ENCODE assay signal across 9 mouse cellular contexts in the genomic region with DNA sequence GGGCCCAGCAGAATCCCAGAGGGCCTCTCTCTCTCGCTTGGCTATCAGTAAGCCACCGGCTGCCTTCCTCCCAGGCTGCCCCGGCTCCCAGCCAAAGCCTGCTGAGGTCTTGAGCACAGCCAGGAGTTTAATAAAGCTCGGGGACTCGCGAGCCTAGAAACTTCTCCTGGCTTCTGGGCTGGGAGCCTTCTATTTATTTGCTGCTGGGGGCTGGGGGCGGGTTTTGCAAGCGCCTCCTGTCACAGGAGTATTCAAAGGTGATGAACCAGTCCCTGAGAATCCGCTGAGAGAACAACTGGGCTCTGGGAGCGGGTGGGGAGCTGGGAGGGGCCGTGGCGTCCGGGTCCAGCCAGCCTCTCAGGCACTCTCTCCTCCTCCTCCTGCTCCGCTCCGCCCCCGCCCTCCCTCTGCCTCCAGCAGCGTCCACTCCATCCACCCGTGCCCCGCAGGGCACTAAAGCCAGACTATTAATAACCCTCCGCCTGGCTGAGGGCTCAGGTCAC. TPM values are rescaled to one million over a fixed set of nuclear protein-coding genes. Genes with fewer than 3 reads are reported as not detected.
A peak's percentile ranks its signal among the peaks of the same experiment; 100 is the strongest.
DNase-seq lines count a peak whose midpoint lies in the region; ATAC-seq lines count a peak whose summit lies in the region.
"Had no signal": no experiment of that assay in that cellular context is flagged by ENCODE, and none has a peak within 500 bp of the region (broad histone marks: within the 10 kb centered on the region; RNA-seq: fewer than 3 reads in every experiment).

Gene Hspb8, minus strand, starts transcription at position 166 of the 503 bp plus-strand sequence.

- H3K27me3 ChIP-seq in hindbrain, embryonic 13.5 days = peaks cover 15% of the 10 kb centered on the region
- peaks cover 24% of the 10 kb centered on the region for H3K27me3 ChIP-seq in midbrain, embryonic 10.5 days (ENCODE audit: low read depth, poor library complexity, severe bottlenecking)

- peak within 1 kb of the TSS; percentile 60; the same call in 1 of the 2 replicates for H3K9ac ChIP-seq in hindbrain, embryonic 13.5 days

- no peak for DNase-seq in frontal cortex, postnatal 14 days (ENCODE audit: low spot score in 2 of 2)
- peak; percentile 89 for DNase-seq in cerebellum, adult 9-11 months
- peak; percentile 94 for DNase-seq in gastrocnemius, adult 18-20 months (ENCODE audit: low spot score)
- DNase-seq in left cerebral cortex, adult 8-10 months (ENCODE audit: low spot score in 2 of 2) = no peak
- peak; percentile 67 for DNase-seq in midbrain, embryonic 10.5 days (ENCODE audit: low spot score)
- peak; percentile 56 for DNase-seq in testis, postnatal 14 days (ENCODE audit: low spot score)

- no peaks in the 10 kb centered on the region for H3K36me3 ChIP-seq in hindbrain, embryonic 13.5 days
- H3K36me3 ChIP-seq in midbrain, embryonic 10.5 days = no peaks in the 10 kb centered on the region

- peak within 1 kb of the TSS; percentile 44; the same call in 1 of the 2 replicates for H3K27ac ChIP-seq in hindbrain, embryonic 13.5 days
- H3K27ac ChIP-seq in midbrain, embryonic 10.5 days (replicated peaks) = peak within 1 kb of the TSS; percentile 80
- H3K27ac ChIP-seq: macrophage had no signal

- peak; percentile 53; the same call in 1 of the 2 replicates for ATAC-seq in frontal cortex, adult (ENCODE audit: low TSS enrichment)
- no peak; the same call in 1 of the 2 replicates for ATAC-seq in hindbrain, embryonic 13.5 days (ENCODE audit: low FRiP score)

- H3K9me3 ChIP-seq in hindbrain, embryonic 13.5 days = no peaks in the 10 kb centered on the region
- no peaks in the 10 kb centered on the region for H3K9me3 ChIP-seq in midbrain, embryonic 10.5 days (replicated peaks)

- H3K4me2 ChIP-seq in hindbrain, embryonic 13.5 days = peak within 1 kb of the TSS; percentile 50

- peak within 1 kb of the TSS; percentile 23 for H3K4me3 ChIP-seq in hindbrain, embryonic 13.5 days
- H3K4me3 ChIP-seq in midbrain, embryonic 10.5 days = peak within 1 kb of the TSS; percentile 52

- whole genome bisulfite sequencing in hindbrain, embryonic 13.5 days = under 1% methylated on average over 19 of the region's 20 CpGs
- WGBS in midbrain, embryonic 10.5 days = under 1% methylated on average over 19 of the region's 20 CpGs

- peaks cover 28% of the 10 kb centered on the region for H3K4me1 ChIP-seq in hindbrain, embryonic 13.5 days (replicated peaks)
- peaks cover 48% of the 10 kb centered on the region for H3K4me1 ChIP-seq in midbrain, embryonic 10.5 days

RNA-seq across cellular contexts. Expression of gene Hspb8, which starts in this region (rescaled TPM):
- 100 to 1,000 TPM; 232 to 400 TPM for total RNA-seq in gastrocnemius, adult 18-20 months (2021)
- 5.3 and 6.1 TPM in 2 replicates for polyA plus RNA-seq in hindbrain, embryonic 13.5 days (2015; fragmentation: Nextera tagmentation; extraction: Ambion mirVana)
- total RNA-seq in left cerebral cortex, adult 8-10 months (2022) = 10 to 100 TPM in 3 of 4 experiments, 1 to 10 TPM in 1; 8.3 to 12.4 (median 11.7) TPM
- polyA plus RNA-seq in midbrain, embryonic 10.5 days (2016; fragmentation: Nextera tagmentation; extraction: Ambion mirVana) = 6.9 and 7.5 TPM in 2 replicates

Comparison
In these comparisons a context has a peak if more than half of its experiments do, and no peak if none do; other contexts are left out.
1. RNA of gene Hspb8 (total RNA-seq): 232 to 400 TPM in gastrocnemius, adult 18-20 months; 8.3 to 12.4 TPM in left cerebral cortex, adult 8-10 months; every median in the first group is over 10 times any median in the second.
2. DNase-seq: peak in cerebellum, adult 9-11 months (single experiment), gastrocnemius, adult 18-20 months (single experiment), midbrain, embryonic 10.5 days (single experiment) and testis, postnatal 14 days (single experiment); none in frontal cortex, postnatal 14 days (0 of 2) and left cerebral cortex, adult 8-10 months (0 of 2).